Mouse (Mus musculus): ENCODE data around the gene Baiap3. TPM values are rescaled to one million over a fixed set of nuclear protein-coding genes. Genes with fewer than 3 reads are reported as not detected.

Gene Baiap3
- polyA plus RNA-seq, 1 experiment from 2014 or later = 1.8 TPM

GRCm38 (mm10) chr17:25274571-25275346, 18.6 kb upstream of the Baiap3 start, which contains the start of gene Ube2i:
Gene Ube2i (minus strand): TSS chr17:25274622.
- no peak for DNase-seq (ENCODE audit: low spot score)
- Histone ChIP-seq H3K4me1 (ENCODE audit: control insufficient read depth, insufficient read depth, low read length) (peaks cover 20% of the 10 kb centered on the region), H3K9ac (ENCODE audit: low read length) (peak within 1 kb of the TSS; percentile 100), H3K9me3 (ENCODE audit: control insufficient read depth, low read length) (no peaks in the 10 kb centered on the region), H3K27ac (ENCODE audit: low read depth, low read length) (peak within 1 kb of the TSS; percentile 95), H3K36me3 (ENCODE audit: control insufficient read depth, insufficient read depth, low read length) (no peaks in the 10 kb centered on the region), H3K4me3 (ENCODE audit: low read depth, low read length) (peak within 1 kb of the TSS; percentile 100), H3K4me2 (ENCODE audit: low read depth) (peak within 1 kb of the TSS; percentile 38), H3K27me3 (ENCODE audit: control insufficient read depth, insufficient read depth, low read length) (no peaks in the 10 kb centered on the region)
- no peak for ATAC-seq (ENCODE audit: insufficient read depth, low FRiP score, low TSS enrichment)
- WGBS = 85% methylated on average over 9 of the region's 9 CpGs

DNA sequence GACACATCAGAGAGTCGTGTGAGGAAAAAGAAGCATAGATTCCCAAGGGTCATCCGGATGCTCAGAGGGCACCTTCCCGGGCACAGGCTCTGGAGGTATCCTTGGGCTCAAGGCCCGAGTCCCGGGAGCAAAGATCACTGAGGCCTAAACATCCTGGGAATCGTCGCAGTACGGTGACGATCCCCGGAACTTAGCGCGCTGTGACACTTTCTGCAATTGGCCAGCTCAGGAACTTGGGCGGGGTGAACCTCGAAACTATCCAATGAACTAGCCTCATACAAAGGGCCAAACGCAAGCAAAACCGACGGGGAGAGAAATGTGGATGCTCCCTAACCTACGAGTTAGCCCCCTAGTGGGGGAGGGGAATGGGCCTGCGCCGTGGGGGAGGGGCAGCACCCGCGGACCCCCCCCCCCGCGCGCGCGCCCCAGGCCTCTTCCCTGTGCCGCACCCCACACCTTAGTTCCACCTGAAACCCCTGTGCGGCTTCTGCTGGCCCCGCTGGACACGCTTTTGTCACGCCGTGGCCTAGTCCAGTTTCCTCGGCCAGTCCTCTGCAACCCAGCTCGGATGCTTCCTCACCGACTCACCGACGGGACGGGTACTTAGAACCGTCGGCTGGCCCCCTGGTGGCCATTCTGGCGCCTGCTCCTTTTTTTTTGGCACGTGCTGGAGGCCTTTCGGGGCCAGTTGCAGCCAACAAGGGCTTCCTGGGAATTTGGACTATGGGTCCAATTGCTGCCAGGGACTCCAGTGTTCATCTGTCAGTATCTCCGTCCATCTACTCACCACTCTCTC, 17.7 kb upstream of the Baiap3 start:
- peak; percentile 91 for ATAC-seq (ENCODE audit: insufficient read depth, low FRiP score, low TSS enrichment)

DNA sequence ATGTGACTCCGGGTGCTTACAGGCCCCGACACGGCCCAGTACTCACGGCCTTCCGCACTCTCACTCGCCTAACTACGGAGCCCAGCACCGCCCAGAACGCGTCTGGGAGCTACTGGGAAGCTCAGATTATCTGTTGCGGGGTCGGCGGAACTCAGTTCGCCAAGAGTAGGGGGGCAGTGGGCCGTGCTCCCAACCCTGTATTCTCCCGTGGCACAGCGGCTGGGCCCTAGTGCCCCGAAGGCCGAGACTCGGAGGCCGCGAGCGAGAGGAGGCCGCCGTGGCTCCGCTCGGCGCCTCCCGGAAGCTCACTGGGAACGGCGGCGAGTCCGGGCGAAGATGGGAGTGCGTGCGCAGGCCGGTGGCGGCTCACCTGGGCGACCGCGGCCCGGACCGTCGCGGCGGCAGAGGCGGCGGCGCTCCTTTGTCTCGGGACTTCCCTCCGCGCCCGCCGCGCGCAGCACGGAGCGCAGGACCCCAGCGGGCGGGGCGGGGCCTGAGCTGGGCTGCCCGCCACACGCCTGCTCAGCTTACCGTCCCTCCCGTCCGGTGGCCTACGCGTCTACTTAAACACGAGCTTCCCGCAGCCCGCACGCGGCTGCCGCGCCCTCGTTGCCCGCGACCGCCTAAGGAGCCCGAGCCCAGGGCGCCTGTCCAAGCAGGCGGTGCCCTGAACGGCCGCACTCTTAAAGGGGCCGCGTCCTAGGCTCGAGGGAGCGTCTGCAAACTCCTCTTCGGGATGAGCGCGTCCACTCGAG, 17.0 kb upstream of the Baiap3 start:
- peaks cover 9% of the 10 kb centered on the region for H3K36me3 ChIP-seq (ENCODE audit: control insufficient read depth, insufficient read depth, low read length)
- under 1% methylated on average over 72 of the region's 92 CpGs for WGBS
- H3K4me3 ChIP-seq (ENCODE audit: low read depth, low read length) = peak overlapping the region; percentile 100
- ATAC-seq (ENCODE audit: insufficient read depth, low FRiP score, low TSS enrichment) (peak; percentile 91), DNase-seq (ENCODE audit: low spot score) (peak; percentile 92)
- H3K27me3 ChIP-seq (ENCODE audit: control insufficient read depth, insufficient read depth, low read length) = no peaks in the 10 kb centered on the region
- H3K9me3 ChIP-seq (ENCODE audit: control insufficient read depth, low read length) = no peaks in the 10 kb centered on the region
- H3K4me2 ChIP-seq (ENCODE audit: low read depth) = peak overlapping the region; percentile 89
- peak overlapping the region; percentile 95 for H3K27ac ChIP-seq (ENCODE audit: low read depth, low read length)
- peaks cover 20% of the 10 kb centered on the region for H3K4me1 ChIP-seq (ENCODE audit: control insufficient read depth, insufficient read depth, low read length)
- peak overlapping the region; percentile 100 for H3K9ac ChIP-seq (ENCODE audit: low read length)

More for the DNA sequence above, 17.7 kb upstream of the Baiap3 start:
- peak overlapping the region; percentile 100 for H3K9ac ChIP-seq (ENCODE audit: low read length)
- DNase-seq (ENCODE audit: low spot score) = peak; percentile 95
- H3K4me2 ChIP-seq (ENCODE audit: low read depth) = peak overlapping the region; percentile 38
- peaks cover 20% of the 10 kb centered on the region for H3K4me1 ChIP-seq (ENCODE audit: control insufficient read depth, insufficient read depth, low read length)
- no peaks in the 10 kb centered on the region for H3K9me3 ChIP-seq (ENCODE audit: control insufficient read depth, low read length)
- under 1% methylated on average over 42 of the region's 45 CpGs for WGBS
- H3K27me3 ChIP-seq (ENCODE audit: control insufficient read depth, insufficient read depth, low read length) = no peaks in the 10 kb centered on the region
- H3K4me3 ChIP-seq (ENCODE audit: low read depth, low read length) = peak overlapping the region; percentile 100
- peak overlapping the region; percentile 95 for H3K27ac ChIP-seq (ENCODE audit: low read depth, low read length)
- H3K36me3 ChIP-seq (ENCODE audit: control insufficient read depth, insufficient read depth, low read length) = peaks cover 4% of the 10 kb centered on the region; the same call in 1 of the 2 replicates

- Histone ChIP-seq H3K9me3 (ENCODE audit: control insufficient read depth, low read length) (no peaks in the 10 kb centered on the region), H3K36me3 (ENCODE audit: control insufficient read depth, insufficient read depth, low read length) (peaks cover 16% of the 10 kb centered on the region), H3K4me2 (ENCODE audit: low read depth) (peak overlapping the region; percentile 89), H3K9ac (ENCODE audit: low read length) (peak overlapping the region; percentile 100), H3K4me3 (ENCODE audit: low read depth, low read length) (peak overlapping the region; percentile 100), H3K27ac (ENCODE audit: low read depth, low read length) (no peak overlapping the region; the same call in 1 of the 2 replicates), H3K4me1 (ENCODE audit: control insufficient read depth, insufficient read depth, low read length) (peaks cover 20% of the 10 kb centered on the region), H3K27me3 (ENCODE audit: control insufficient read depth, insufficient read depth, low read length) (no peaks in the 10 kb centered on the region)
- no peak for DNase-seq (ENCODE audit: low spot score)
- 2% methylated on average over 10 of the region's 10 CpGs for WGBS
- ATAC-seq (ENCODE audit: insufficient read depth, low FRiP score, low TSS enrichment) = no peak
Observed at GRCm38 (mm10) chr17:25272326-25272725, 16.2 kb upstream of the Baiap3 start.

DNA sequence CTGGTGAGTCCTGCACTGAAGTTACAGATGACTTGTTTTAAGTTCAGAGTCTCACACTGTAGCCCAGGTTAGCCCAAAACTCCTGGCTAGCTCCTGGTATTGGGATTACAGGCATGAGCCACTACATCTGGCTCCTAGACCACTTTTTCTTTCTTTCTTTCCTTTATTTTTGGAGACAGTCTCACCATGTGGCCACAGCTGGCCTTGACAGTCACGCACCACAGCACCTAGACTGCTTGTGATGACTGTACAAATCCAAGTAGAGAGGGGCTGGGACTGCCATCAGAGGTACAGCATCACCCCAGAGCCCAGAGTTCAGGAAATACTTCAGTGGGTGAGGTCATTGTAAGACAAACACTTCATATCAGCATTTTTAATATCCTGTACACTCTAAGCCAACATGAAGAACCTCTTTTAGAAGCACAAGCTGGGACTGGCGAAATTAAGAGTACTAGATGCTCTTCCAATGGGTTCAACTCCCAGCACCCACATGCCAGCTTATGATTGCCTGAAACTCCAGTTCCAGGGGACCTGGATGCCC, 14.7 kb upstream of the Baiap3 start:
- ATAC-seq (ENCODE audit: insufficient read depth, low FRiP score, low TSS enrichment) (no peak), DNase-seq (ENCODE audit: low spot score) (no peak)
- peaks cover 29% of the 10 kb centered on the region for H3K36me3 ChIP-seq (ENCODE audit: control insufficient read depth, insufficient read depth, low read length)
- peak overlapping the region; percentile 89 for H3K4me2 ChIP-seq (ENCODE audit: low read depth)
- H3K9ac ChIP-seq (ENCODE audit: low read length) = no peak overlapping the region; the same call in 1 of the 2 replicates
- peak overlapping the region; percentile 100; the same call in 1 of the 2 replicates for H3K4me3 ChIP-seq (ENCODE audit: low read depth, low read length)
- no peak overlapping the region for H3K27ac ChIP-seq (ENCODE audit: low read depth, low read length)
- WGBS = 90% methylated on average over 2 of the region's 2 CpGs
- H3K9me3 ChIP-seq (ENCODE audit: control insufficient read depth, low read length) = no peaks in the 10 kb centered on the region
- H3K27me3 ChIP-seq (ENCODE audit: control insufficient read depth, insufficient read depth, low read length) = no peaks in the 10 kb centered on the region
- peaks cover 20% of the 10 kb centered on the region for H3K4me1 ChIP-seq (ENCODE audit: control insufficient read depth, insufficient read depth, low read length)

GRCm38 (mm10) chr17:25264453-25264852, 8.3 kb upstream of the Baiap3 start:
- H3K36me3 ChIP-seq (ENCODE audit: control insufficient read depth, insufficient read depth, low read length) = peaks cover 56% of the 10 kb centered on the region
- ATAC-seq (ENCODE audit: insufficient read depth, low FRiP score, low TSS enrichment) = no peak
- 79% methylated on average over 3 of the region's 3 CpGs for whole genome bisulfite sequencing

GRCm38 (mm10) chr17:25257804-25258261, 1.7 kb upstream of the Baiap3 start:
- WGBS = 72% methylated on average over 6 of the region's 6 CpGs
- H3K27me3 ChIP-seq (ENCODE audit: control insufficient read depth, insufficient read depth, low read length) = peaks cover 17% of the 10 kb centered on the region
- peaks cover 2% of the 10 kb centered on the region for H3K36me3 ChIP-seq (ENCODE audit: control insufficient read depth, insufficient read depth, low read length)
- no peak overlapping the region for H3K9ac ChIP-seq (ENCODE audit: low read length)
- no peak overlapping the region for H3K27ac ChIP-seq (ENCODE audit: low read depth, low read length)
- H3K4me1 ChIP-seq (ENCODE audit: control insufficient read depth, insufficient read depth, low read length) = peaks cover 17% of the 10 kb centered on the region
- H3K9me3 ChIP-seq (ENCODE audit: control insufficient read depth, low read length) = no peaks in the 10 kb centered on the region
- DNase-seq (ENCODE audit: low spot score) (peak; percentile 19), ATAC-seq (ENCODE audit: insufficient read depth, low FRiP score, low TSS enrichment) (no peak)
- H3K4me2 ChIP-seq (ENCODE audit: low read depth) = no peak overlapping the region
- no peak overlapping the region for H3K4me3 ChIP-seq (ENCODE audit: low read depth, low read length)

More at GRCm38 (mm10) chr17:25264453-25264852, 8.3 kb upstream of the Baiap3 start:
- Histone ChIP-seq H3K4me2 (ENCODE audit: low read depth) (no peak overlapping the region), H3K4me1 (ENCODE audit: control insufficient read depth, insufficient read depth, low read length) (no peaks in the 10 kb centered on the region), H3K27ac (ENCODE audit: low read depth, low read length) (no peak overlapping the region), H3K9ac (ENCODE audit: low read length) (no peak overlapping the region), H3K4me3 (ENCODE audit: low read depth, low read length) (no peak overlapping the region), H3K27me3 (ENCODE audit: control insufficient read depth, insufficient read depth, low read length) (no peaks in the 10 kb centered on the region), H3K9me3 (ENCODE audit: control insufficient read depth, low read length) (no peaks in the 10 kb centered on the region)
- no peak for DNase-seq (ENCODE audit: low spot score)

GRCm38 (mm10) chr17:25255110-25255509, 1.1 kb downstream of the Baiap3 start:
- 64% methylated on average over 2 of the region's 2 CpGs for WGBS
- Histone ChIP-seq H3K9ac (ENCODE audit: low read length) (no peak overlapping the region), H3K4me3 (ENCODE audit: low read depth, low read length) (no peak overlapping the region), H3K36me3 (ENCODE audit: control insufficient read depth, insufficient read depth, low read length) (no peaks in the 10 kb centered on the region), H3K4me1 (ENCODE audit: control insufficient read depth, insufficient read depth, low read length) (peaks cover 18% of the 10 kb centered on the region), H3K27ac (ENCODE audit: low read depth, low read length) (no peak overlapping the region), H3K4me2 (ENCODE audit: low read depth) (no peak overlapping the region), H3K9me3 (ENCODE audit: control insufficient read depth, low read length) (no peaks in the 10 kb centered on the region), H3K27me3 (ENCODE audit: control insufficient read depth, insufficient read depth, low read length) (peaks cover 17% of the 10 kb centered on the region)
- DNase-seq (ENCODE audit: low spot score) (no peak), ATAC-seq (ENCODE audit: insufficient read depth, low FRiP score, low TSS enrichment) (no peak)
